Mouse (Mus musculus) gastrocnemius, postnatal 4 days (tissue): ENCODE results near the gene Coq3. TPM values are rescaled to one million over a fixed set of nuclear protein-coding genes. Genes with fewer than 3 reads are reported as not detected.
A peak's percentile ranks its signal among the peaks of the same experiment; 100 is the strongest.

Source experiments
- DNase-seq, 2 experiments: peaks; one replicate each; pipeline ENCODE4 v3.0.0; 2021 to 2022; ENCODE audit warnings: low spot score in 2 of 2, mixed read lengths in 2 of 2
- long read RNA-seq, 2 experiments: library from polyadenylated mRNA; stranded (forward); transcript quantifications; one replicate each; pipeline ENCODE4 v2.0.0; 2021
- total RNA-seq, 2 experiments: library from RNA; stranded (reverse); gene quantifications; 2 replicates each; pipeline ENCODE4 v1.2.3; 2021

Gene Coq3
- total RNA-seq: 10 to 100 TPM; 11.4 to 12.3 TPM
- long read RNA-seq, experiment 1, transcript Coq3-201 (7 exons, 2,651 nt): major isoform, 34 of 64 reads
- long read RNA-seq, experiment 1, partial matches to known transcripts: 28 of 64 reads
- long read RNA-seq, experiment 1, other reads (novel, unspliced or antisense): 2 of 64 reads
- long read RNA-seq, experiment 2, transcript Coq3-201 (7 exons, 2,651 nt): major isoform, 36 of 52 reads
- long read RNA-seq, experiment 2, partial matches to known transcripts: 14 of 52 reads
- long read RNA-seq, experiment 2, other reads (novel, unspliced or antisense): 2 of 52 reads

GRCm38 (mm10) chr4:21879565-21880220 is at the start of gene Coq3:
TSS of gene Coq3 (plus strand) at chr4:21879673.
- DNase-seq: peak; percentile 52 to 76

GRCm38 (mm10) chr4:21832844-21833243 is 46.6 kb upstream of the Coq3 start:
- no peak for DNase-seq

GRCm38 (mm10) chr4:21847481-21848286 is 31.8 kb upstream of the Coq3 start, which contains the start of gene Pnisr:
TSS of gene Pnisr (plus strand) at chr4:21847583.
- peak; percentile 82 to 96 for DNase-seq

DNA sequence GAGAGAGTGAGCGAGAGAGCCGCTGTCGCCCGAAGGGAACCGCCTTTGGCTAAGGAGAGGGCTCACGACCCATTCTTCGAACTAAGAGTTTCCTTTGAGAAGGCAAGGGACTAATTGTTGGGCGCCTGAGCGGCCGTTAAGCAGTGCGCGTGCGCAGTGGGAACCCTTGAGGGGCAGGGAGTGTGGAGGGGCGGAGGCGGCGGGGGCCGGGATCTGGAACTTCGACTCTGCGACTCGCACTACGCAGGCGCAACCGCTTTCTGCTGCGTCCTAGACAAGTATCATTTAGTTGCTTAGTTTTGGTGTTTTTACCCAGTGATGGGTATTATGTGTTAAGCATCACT is 31.2 kb upstream of the Coq3 start:
- DNase-seq: peak; percentile 85 to 92

- DNase-seq: no peak
These were observed 22.0 kb upstream of the Coq3 start for GRCm38 (mm10) chr4:21857481-21857880.

DNA sequence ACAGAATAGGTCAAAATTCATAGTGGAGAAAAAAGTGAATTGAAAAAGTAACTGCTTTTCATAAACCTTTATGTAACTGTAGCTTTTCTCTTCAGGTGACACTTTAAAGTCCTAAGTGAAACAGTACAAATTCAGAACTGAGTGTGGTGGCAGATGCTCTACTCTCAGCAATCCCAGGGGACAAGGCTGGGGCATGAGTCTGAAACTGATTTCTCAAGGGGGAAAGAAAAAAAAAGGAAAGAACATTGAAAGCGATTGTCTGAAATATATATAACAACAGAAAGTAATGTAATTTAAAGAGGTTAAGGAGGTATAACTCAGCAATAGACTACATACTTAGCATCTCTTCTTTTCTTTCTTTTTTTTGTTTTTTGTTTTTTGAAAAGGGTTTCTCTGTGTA is 14.2 kb upstream of the Coq3 start:
- DNase-seq: no peak

DNA sequence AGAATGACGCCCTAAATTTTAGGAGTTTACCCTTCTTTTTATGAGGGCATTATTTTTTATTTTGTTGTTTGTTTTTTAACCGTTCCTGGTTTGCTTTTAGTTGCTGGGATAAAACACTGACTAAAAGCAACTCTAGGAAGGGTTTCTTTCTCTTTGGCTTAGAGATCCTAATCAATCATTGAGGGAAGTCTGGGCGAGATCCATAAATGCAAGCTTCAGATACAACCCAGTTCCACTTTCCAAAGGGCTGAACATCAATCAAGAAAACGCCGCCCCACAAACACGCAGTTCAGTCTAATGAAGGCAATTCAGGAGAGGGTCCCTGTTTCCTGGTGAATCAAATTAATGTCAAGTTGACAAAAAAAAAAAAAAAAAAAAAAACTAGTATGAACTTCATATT is 697 bp upstream of the Coq3 start:
- no peak for DNase-seq

- DNase-seq: no peak
These were observed 3.3 kb downstream of the Coq3 start for GRCm38 (mm10) chr4:21882806-21883205.

DNA sequence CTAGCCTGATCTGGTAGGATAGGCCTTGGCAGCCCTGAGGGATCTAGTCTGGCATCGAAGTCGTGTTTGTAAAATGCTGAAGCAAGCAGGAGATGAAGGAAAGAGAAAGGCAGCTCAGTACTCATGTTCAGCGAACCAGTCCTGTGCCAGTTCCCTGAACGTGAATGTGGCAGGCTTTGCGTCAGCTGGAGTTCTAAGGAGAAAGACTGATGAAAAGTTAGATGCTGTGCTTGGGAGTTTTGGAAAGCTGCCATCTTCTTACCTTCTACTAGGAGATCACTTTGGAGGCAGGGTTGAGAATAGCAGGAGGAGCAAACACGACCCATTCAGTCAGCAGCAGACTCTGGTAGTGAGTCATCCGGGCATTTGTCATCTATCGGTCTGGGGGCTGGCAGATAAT is 6.4 kb downstream of the Coq3 start:
- no peak for DNase-seq

GRCm38 (mm10) chr4:21930971-21931771 is 51.7 kb downstream of the Coq3 start, which contains the start of gene Faxc:
TSS of gene Faxc (plus strand) at chr4:21931329.
- DNase-seq: peak; percentile 31 to 41

- no peak for DNase-seq
These were observed 52.5 kb downstream of the Coq3 start for GRCm38 (mm10) chr4:21931772-21932630.

GRCm38 (mm10) chr4:21935378-21935777 is 55.9 kb downstream of the Coq3 start:
- DNase-seq: no peak

GRCm38 (mm10) chr4:21936424-21936823 is 57.0 kb downstream of the Coq3 start:
- DNase-seq: no peak

DNA sequence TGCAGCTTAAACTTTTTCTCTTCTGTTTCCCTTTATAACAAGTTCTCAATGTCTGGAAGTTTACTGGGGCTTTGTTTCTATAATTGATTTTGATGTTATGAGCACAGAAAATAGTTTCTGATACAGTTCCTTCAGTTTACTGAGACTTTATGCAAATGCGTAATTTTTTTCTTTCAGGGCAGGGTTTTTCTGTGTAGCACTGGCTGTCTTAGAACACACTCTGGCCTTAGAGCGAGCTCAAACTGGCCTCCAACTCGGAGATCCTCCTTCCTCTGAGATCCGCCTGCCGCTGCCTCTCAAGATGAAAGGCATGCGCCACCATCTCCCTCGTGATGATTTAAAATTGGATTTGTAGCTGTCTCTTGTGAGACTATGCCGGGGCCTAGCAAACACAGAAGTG is 58.4 kb downstream of the Coq3 start:
- no peak for DNase-seq

GRCm38 (mm10) chr4:21944672-21945071 is 65.2 kb downstream of the Coq3 start:
- DNase-seq: no peak

- DNase-seq: peak in 1 of 2 experiments; percentile 19
These were observed 72.0 kb downstream of the Coq3 start for GRCm38 (mm10) chr4:21951444-21951843.

DNA sequence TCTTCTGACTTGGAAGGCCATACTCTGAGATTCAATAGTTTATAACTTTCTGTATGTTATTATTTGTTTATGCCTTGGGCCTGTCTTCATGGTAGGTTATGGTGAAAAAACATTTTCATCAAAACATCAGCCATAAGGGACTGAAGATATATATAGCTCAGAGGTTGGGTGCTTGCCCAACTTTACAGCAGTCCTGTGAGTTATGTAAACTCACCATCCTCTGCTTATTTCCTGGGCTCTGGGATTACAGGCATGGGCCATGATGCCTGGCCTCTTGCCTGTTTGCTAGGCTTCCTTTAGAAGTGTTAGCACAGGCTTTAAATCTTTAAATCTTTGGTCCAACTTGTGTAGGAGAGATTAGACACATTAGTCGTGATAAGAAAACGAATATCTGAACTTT is 72.8 kb downstream of the Coq3 start:
- no peak for DNase-seq

- peak; percentile 34 to 51 for DNase-seq
These were observed 78.3 kb downstream of the Coq3 start for GRCm38 (mm10) chr4:21957570-21958321.
